Mouse (Mus musculus): ENCODE measurements around the gene Olfm2.
A peak's percentile ranks its signal among the peaks of the same experiment; 100 is the strongest.

The Olfm2 gene

DNA sequence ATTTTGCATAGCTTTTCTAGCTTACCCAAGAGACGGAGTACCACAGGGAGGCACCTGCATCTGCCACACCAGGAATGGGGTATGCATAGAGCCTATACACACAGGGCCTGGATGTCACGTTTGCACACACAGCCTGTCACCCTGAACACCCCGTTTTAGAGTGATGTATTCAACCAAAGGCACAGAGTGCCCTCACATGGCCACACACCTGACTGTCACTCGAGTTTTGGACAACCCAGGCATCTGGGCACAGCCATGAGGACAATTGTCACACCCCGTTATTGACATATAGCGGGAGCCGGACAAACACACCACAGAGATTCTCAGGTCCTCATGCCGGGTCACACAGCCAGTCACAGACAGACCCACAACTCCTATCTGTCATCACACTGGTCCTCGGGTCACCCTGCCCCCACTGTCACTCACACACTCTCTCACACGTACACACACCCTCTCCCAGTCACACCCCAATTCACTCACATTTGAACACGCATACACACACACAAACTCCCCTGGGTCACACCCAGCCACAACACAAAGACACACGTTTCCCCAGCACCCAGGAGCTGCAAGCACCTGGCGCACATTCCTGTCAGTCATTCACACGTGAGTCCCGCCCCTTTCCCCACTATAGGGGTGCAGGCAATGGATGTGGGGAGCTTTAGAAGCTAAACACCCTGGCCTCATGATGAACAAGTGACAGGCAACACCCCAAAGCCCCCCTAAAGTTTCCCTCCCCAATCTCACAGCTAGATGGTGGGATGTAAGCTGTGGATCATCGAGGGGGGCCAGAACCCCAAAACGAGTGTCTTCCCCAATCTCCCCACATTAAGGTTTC is 801 bp downstream of the Olfm2 start:
- DNase-seq (ENCODE audit: low read depth, low spot score), result no peak

DNA sequence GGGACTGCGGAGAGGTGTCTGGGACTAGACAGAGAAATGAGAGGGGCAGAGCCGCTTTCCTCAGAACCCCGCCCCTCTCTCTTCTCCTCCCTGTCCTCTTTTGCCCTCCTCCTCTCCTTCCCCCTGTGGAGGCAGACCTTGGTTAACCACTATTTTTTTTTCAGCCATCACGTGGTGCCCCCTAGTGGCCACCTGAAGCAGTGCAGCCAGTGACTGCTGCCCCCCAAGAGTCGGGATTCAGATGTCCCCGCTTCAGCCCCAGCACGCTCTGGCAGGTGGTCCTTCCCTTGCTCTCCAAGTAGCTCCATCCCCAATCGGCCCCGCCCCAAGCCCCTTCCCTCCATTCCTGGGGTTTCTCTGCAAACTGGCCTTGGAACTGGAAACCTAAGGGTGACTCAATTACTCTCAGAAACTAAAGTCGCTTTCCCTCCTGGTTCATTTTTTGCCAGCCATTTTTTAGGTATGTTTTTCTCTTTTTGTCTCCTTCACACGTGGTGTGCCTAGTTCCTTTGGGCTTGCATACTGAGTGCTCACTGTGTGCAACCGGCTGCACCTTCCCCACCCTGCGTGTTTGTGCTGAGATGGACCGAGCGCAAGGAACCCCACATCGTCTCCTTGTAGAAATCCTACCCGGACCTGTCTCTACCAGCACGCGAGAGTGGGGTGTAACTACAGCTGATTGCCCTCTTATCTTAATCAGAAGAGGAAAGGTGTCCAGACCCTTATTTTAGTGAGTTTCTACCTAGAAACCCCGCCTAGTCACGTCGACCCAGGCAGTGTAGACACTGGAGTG is 2.0 kb downstream of the Olfm2 start:
- peak; percentile 26 for DNase-seq (ENCODE audit: low read depth, low spot score)

DNA sequence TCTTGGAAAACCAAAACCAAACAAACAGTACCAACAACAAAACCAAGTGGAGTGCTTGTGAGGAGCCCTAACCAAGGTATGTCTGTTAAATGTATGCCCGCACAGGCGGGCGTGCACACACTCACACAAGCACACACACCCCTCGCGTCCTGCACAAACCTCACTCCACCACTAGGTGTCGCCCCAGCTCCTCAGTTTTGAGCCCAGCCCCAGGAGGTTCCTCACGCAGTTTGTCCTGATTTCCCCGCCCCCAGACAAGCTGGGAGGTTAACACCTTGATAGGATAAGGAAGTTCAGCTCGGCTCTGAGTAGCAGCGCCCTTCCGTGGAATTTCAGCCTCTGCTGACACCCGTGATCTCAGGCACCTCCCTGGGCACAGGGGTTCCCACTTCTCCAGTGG is 5.7 kb downstream of the Olfm2 start:
- peak; percentile 79 for DNase-seq (ENCODE audit: low read depth, low spot score)

DNA sequence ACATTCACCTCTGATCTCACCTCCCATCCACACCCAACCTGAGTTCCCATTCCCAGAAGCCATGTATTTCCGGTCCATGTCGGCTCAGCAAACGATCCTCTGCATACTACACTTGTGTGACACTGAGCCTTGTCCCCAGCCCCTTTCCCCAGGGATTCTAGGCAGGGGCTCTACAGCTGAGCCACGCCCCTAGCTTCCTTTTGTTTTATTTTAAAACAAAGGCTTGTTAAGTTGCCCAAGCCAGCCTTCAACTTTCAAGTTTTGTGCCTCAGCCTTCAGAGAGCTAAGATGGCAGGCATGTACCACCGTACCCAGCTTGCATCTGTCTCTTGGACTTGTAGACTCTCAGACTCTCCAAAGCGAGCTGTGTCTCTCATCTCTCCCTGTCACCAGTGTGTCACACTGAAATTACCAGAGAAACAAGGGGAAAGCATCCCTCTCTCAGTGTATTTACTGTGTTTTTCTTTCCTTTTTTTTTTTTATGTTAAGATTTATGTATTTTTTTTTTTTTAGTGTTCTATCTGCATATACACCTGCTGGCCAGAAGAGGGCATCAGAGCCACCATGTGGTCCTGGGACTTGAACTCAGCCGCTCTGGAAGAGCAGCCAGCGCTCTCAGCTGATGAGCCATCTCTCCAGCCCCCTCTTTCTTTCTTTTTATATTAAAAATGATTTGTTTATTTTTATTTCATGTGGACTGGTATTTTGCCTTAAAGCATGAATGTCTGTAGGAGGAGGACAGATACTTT is 7.7 kb downstream of the Olfm2 start:
- peak; percentile 58 for DNase-seq (ENCODE audit: low read depth, low spot score)

DNA sequence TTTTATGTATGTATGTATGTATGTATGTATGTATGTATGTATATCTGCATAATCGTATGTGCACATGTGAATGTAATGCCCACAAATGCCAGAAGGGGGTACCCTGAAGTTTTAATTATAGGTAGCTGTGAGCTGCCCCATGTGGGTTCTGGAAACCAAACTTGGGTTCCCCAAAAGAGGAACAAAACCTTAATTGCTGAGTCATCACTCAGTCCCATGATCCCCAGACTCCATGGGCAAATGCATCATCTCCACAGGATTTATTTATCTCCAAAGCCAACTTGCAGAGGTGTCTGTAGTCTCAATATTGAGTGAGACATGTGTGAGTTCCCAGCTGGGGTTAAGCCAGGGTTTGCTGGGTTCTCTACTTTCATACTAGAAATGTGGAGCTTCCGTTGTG is 8.9 kb downstream of the Olfm2 start:
- no peak for DNase-seq (ENCODE audit: low read depth, low spot score)

DNA sequence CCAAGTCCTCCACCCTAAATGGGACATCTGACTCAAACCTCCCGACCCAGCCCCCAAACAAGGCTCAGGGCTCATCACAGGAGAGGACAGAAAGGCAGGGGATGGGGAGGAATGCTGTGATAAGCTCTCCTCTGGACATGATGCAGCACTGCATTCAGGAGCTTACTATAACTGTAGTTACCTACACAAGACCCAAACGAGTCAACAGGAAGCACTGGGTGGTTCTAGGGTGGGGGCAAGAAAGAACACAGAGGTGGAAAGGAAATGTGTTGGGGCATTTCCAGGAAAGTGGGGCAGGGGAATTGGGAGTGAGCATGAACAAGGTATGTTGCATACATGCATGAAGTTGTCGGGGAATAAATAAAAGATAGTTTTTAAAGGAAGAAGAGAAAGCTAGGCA is 11.5 kb downstream of the Olfm2 start:
- no peak for DNase-seq (ENCODE audit: low read depth, low spot score)

DNA sequence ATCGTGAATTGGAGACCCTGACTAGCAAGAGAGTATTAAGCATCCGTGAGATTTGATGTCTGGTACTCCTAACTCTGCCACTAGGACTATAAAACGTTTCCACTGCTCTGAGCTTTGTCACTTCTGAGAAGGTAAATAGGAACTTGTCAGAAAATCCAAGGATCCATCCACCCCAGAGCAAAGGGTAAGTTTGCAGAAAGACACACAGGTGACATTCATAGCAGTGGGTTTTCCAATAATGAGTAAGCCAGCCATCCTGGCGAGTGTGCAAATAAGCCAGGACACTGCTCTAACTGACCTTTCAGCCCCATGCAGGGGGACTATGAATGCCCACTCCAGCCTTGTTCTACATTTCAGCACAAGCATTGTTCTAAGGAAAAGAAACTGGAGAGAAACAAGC is 14.4 kb downstream of the Olfm2 start:
- no peak for DNase-seq (ENCODE audit: low read depth, low spot score)

DNA sequence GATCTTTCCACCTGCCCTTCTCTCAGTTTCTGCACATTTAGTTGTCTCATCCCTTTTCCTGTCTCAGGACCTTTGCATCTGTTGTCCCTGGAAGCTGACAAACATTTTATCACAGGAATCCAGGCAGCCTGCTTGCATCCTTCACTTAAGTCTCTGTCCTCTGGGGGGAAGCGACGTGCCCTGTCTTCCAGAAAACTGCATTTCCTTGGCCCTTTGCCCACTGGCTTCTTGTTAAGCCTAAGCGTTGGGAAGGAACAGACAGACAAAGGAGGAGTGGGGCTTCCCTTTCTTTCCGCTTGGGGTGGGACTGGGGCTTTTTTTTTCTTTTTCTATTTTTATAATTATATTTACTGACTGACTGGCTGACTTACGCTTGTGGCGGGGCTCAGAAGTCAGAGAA is 16.7 kb downstream of the Olfm2 start:
- DNase-seq (ENCODE audit: low read depth, low spot score), result no peak

DNA sequence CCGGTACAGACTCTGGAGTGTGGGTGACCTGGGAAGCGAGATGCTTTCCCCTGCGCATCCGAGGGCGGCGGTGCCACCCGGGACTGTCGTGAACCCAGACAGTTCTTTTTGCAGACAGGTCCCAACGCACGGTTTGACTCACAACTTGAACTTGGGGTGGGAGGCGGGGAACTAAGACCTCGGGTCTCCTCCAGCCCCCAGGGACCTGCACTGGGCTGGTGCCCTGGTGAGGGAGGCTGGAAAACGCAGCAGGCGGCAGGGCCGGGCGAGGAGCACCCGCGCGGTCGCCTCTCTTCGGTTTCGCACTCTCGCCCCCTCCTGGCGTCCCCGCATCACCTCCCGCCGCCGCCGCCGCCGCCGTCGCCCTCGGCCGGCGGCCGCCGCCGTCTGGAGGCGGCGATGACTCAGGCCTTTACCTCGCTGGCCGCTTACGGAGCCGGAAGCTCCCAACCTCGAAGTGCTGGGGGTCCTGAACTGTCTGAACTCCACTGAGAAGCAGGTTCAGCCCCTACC is 18.5 kb downstream of the Olfm2 start:
- peak; percentile 48 for DNase-seq (ENCODE audit: low read depth, low spot score)

DNA sequence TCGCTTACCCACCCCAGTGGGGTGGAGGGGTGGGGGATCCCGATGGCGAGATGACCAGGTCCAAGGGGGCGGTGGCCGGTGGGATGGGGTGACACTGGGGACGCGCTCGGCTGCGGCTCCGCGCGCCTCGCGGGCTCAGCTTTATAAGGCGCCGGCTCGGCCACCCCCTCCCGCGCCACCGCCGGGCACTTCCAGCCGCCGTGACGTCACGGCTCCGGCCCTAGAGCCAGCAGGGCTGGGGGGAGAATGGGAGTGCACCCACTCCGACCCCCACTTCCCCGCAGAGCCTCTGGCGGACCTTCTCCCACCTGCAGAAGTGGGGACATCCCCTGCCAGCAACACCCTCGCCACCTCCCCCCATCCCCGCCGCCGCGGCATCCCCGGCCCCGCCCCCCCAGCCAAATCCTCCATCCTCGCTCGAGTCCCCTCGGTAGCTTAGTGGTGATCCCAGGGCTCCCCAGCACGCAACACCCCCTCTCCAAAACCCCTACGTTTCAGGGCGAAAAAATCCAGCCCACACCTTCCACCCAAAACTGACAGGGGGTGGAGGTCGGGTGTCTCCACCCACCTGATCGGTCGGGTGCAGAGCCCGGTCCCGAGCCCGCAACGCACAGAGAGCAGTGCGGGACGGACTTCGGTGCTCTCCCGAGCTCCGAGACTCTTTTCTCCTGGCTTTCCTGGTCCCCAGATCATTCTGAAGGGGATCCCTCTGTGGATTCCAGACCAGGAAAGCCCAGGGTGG is 19.1 kb downstream of the Olfm2 start:
- DNase-seq (ENCODE audit: low read depth, low spot score), result peak; percentile 28

DNA sequence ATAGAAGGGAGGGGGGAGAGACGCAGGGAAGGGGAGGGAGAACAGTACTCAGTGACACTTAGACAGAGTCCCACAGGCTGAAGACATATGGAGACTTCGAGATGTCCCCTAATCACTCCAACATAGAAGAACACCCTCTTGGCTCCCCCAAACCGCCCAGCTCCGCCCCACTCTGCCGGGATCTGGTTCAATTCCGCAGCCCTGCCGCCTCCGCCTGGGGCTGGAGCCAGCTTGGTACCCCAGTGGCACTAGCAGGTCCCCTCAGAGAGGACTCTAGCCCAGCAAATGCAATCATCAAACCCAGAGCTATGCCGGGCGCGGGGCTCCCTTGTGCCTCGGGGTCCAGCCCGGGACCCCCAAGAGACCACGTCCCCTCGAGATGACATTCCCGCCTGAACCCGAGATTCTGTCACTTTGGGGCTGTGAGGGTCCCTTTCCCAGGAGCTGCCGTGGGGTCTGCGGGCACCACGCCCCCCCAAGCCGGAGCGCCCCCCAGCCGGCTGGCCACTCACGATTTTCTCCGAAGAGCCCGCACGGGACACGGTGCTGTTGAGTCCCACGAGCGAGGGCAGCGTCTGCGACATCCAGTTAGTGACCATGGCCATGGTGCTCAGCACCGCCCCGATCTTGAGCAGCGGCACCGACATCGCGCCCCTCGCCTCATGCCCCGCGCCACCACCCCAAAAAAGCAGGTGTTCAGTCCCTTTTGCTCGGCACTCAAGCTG is 19.9 kb downstream of the Olfm2 start:
- DNase-seq (ENCODE audit: low read depth, low spot score), result no peak

DNA sequence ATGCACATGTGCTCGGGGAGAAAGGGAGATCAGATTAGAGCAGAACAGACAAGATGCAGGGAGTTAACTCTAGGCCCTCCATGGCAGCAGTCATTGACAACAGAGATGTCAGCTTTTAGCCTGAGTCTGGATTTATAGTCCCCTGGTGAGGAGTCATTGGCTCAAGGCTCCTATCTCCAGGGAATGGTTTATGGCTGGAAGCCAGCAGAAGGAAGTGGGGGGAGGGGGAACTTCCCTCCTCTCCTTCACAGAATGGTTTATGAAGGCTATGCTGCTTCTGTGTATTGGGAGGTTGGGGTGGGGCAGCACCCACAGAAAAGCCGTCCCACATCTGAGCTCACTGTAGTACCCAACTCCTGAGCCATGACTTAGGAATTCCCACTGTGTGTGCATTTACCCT is 24.6 kb downstream of the Olfm2 start:
- DNase-seq (ENCODE audit: low read depth, low spot score), result no peak

DNA sequence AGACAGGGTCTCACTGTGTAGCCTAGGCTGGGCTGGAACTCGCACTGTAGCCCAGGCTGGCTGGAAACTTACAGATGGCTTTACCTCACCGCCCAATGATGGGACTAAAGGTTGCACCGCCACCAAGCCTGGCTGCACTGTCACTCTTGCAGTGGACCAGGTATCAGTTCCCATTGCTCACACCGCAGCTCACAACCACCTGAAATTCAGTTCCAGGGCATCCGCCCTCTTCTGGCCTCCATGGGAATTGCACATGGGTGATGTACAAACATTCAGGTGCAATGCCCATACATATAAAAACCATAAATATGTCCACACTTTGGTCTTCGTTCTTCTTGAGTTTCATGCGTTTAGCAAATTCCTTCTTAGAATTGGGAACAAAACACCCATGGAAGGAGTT is 30.8 kb downstream of the Olfm2 start:
- DNase-seq (ENCODE audit: low read depth, low spot score), result no peak

DNA sequence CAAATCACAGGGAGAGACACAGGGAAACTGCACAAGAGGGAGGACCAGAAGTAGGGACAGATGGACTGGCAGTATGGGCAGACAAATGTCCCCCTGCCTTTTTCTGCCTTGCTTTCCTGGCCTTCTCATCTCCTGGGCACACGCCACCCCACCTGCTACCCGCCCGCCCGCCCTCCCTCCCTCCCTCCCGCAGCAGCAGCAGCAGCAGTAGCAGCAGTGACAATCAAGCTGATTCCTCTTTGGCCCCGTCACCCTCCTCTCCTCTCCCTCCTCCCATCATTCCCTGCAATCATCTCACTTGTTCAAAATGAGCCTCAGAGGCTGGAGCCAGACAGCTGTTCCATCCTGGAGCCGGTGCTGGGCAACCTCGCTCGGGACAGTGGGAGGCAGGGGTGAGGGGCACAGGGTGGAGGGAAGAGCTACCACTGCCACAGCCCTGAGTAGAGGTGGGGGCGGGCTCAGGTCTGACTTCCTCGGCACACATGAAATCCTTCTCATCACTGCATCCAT is 32.6 kb downstream of the Olfm2 start:
- no peak for DNase-seq (ENCODE audit: low read depth, low spot score)

DNA sequence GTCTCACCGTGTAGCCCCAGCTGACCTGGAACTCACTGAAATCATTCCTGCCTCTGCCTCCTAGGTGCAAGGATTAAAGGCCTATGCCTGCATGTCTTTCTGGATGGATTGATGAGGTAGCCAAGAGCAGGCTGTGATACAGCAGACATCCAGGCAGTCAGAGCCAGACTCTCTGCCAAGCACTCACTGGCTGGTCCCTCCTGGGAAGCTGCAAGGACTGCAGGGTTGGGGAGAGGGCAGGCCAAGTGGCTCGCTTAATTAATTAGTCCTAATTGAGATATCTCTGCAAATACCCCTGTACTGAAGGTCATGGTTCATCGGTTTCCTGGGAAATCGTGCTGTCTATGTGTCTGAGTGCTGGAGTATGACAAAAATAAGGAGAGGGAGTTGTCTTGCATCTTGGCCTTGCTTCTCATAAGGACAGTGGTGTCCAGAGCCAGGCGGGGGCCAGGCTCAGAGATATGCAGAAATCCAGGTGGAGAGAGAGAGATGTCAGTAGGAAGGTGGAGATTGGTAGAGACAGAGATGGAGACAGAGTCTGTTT is 33.1 kb downstream of the Olfm2 start:
- DNase-seq (ENCODE audit: low read depth, low spot score), result no peak

DNA sequence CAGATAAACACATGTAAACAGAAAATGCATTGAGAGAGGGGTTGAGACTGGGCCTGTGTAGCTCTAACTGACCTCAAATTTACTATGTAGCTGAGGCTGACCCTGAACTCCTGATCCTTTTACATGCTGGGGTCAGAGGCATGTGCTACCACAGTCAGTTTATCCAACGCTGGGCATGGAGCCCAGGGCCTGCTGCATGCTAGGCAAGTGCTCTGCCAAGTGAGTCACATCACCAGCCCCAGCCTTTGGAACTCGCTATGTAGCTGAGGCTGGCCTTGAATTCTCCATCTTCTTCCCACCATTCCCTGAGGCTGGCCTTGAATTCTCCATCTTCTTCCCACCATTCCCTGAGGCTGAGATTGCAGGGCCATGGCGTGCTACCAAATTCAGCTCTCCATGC is 35.7 kb downstream of the Olfm2 start:
- no peak for DNase-seq (ENCODE audit: low read depth, low spot score)

DNA sequence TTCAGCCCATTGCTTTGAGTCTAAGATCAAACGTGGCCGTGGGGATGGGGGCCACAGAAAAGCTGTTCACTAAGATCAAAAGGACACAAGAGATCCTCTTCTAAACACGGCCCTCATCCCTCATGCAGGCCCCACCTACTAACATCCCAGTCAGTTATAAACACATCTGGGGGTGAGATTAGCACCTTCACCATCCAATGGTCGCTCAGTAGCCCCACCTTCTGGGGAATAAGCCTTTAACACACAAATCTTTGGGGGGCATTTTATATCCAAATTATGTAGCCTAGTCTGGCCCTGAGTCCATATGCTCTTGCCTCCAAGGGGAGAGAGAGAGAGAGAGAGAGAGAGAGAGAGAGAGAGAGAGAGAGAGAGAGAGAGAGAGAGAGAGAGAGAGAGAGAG is 40.2 kb downstream of the Olfm2 start:
- DNase-seq (ENCODE audit: low read depth, low spot score), result no peak

DNA sequence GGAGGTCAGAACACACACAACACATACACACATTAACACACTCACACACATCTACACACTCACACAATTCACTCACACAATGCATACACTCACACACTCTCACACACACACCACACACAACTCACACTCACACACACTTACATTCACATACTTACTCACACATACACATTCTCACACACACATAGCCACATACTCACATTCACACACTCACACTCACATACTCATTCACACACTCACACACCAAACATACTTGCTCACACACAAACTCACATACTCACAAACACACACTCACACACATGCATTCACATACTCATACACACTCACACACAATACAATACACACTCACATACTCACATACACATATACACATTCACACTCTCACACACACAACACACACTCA is 40.7 kb downstream of the Olfm2 start:
- DNase-seq (ENCODE audit: low read depth, low spot score), result no peak

DNA sequence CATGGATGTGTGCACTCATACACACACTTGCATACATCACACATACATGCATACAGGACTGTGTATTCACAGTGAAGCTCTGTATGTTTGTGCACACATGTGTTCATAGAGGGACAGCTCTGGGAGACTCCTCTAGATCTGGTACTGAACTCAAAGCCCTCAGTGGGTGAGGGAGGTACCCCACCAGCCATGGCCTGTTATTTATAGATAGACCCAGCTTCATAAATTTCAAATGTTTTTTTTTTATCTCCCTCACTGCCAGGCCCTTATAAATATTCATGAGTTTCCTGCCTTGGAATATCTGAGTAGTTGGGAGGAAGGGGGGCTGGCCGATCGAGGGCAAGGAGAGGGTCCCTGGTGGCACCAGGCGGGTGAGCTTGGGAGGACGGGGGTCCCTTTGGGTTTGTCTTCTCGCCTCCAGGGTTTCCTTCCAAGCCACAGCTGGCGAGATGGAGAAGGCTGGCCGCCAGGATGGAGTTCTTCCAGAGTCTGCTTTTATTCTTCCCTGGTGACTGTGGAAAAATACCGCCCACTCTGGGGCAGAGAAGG is 42.2 kb downstream of the Olfm2 start:
- no peak for DNase-seq (ENCODE audit: low read depth, low spot score)

DNA sequence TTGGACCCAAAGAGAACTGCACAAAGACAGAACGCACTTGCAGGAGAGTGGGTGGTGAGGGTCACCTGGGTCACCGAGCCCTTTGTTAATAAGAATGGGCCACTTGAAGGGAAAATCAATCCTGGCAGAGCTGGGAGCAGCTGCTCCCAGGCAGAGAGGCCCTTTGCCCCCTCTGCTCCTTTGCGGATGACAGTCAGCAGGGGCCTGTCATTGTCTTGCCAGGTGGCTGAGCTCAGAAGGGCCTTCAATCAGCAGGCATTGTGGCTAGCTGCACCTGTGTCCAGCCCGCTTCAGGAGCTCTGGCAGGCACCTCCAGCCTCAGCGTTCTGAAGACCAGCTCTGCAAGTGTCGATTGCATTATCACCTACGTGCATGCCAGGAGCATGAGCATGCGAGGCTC is 48.7 kb downstream of the Olfm2 start:
- no peak for DNase-seq (ENCODE audit: low read depth, low spot score)

All from CD4-positive helper T cell, adult 2 months (primary cell).